Mouse (Mus musculus): Measurements from ENCODE around the gene Atp8b3. TPM values are rescaled to one million over a fixed set of nuclear protein-coding genes. Genes with fewer than 3 reads are reported as not detected.

Atp8b3 gene
- total RNA-seq, 2 experiments from 2014 or later: 0.21 TPM

GRCm38 (mm10) chr10:80526172-80526571, 12.8 kb downstream of the Atp8b3 start:
- DNase-seq (ENCODE audit: low spot score in 2 of 2): no peak

GRCm38 (mm10) chr10:80523299-80523698, 15.6 kb downstream of the Atp8b3 start:
- no peak for DNase-seq (ENCODE audit: low spot score in 2 of 2)

- DNase-seq (ENCODE audit: low spot score in 2 of 2): no peak
These were observed 19.6 kb downstream of the Atp8b3 start for GRCm38 (mm10) chr10:80519287-80519686.

GRCm38 (mm10) chr10:80513739-80514138, 25.2 kb downstream of the Atp8b3 start:
- DNase-seq (ENCODE audit: low spot score in 2 of 2): no peak

GRCm38 (mm10) chr10:80510273-80510660, 28.7 kb downstream of the Atp8b3 start:
- DNase-seq (ENCODE audit: low spot score in 2 of 2): no peak

GRCm38 (mm10) chr10:80509412-80510272, 29.3 kb downstream of the Atp8b3 start:
- peak; percentile 73 to 77 for DNase-seq (ENCODE audit: low spot score in 2 of 2)

- DNase-seq (ENCODE audit: low spot score in 2 of 2): peak; percentile 46 to 50
These were observed 32.7 kb downstream of the Atp8b3 start for GRCm38 (mm10) chr10:80506222-80506621.

GRCm38 (mm10) chr10:80504724-80505123, 34.2 kb downstream of the Atp8b3 start:
- DNase-seq (ENCODE audit: low spot score in 2 of 2): peak in 1 of 2 experiments; percentile 23

GRCm38 (mm10) chr10:80503599-80504220, 35.2 kb downstream of the Atp8b3 start:
- DNase-seq (ENCODE audit: low spot score in 2 of 2): no peak

GRCm38 (mm10) chr10:80502819-80503314, 36.1 kb downstream of the Atp8b3 start:
- no peak for DNase-seq (ENCODE audit: low spot score in 2 of 2)

GRCm38 (mm10) chr10:80502291-80502690, 36.6 kb downstream of the Atp8b3 start:
- no peak for DNase-seq (ENCODE audit: low spot score in 2 of 2)

GRCm38 (mm10) chr10:80496421-80496820, 42.5 kb downstream of the Atp8b3 start:
- no peak for DNase-seq (ENCODE audit: low spot score in 2 of 2)

- DNase-seq (ENCODE audit: low spot score in 2 of 2): no peak
These were observed 43.0 kb downstream of the Atp8b3 start for GRCm38 (mm10) chr10:80495901-80496300.

GRCm38 (mm10) chr10:80494732-80495131, 44.2 kb downstream of the Atp8b3 start, which contains the start of gene Onecut3:
Gene Onecut3, plus strand, starts transcription at chr10:80494835.
- no peak for DNase-seq (ENCODE audit: low spot score in 2 of 2)

- DNase-seq (ENCODE audit: low spot score in 2 of 2): no peak
These were observed 48.9 kb downstream of the Atp8b3 start for GRCm38 (mm10) chr10:80490051-80490450.

- DNase-seq (ENCODE audit: low spot score in 2 of 2): no peak
These were observed 52.0 kb downstream of the Atp8b3 start for GRCm38 (mm10) chr10:80486862-80487379.

- DNase-seq (ENCODE audit: low spot score in 2 of 2): no peak
These were observed 57.9 kb downstream of the Atp8b3 start for GRCm38 (mm10) chr10:80481002-80481401.

- DNase-seq (ENCODE audit: low spot score in 2 of 2): no peak
These were observed 60.4 kb downstream of the Atp8b3 start for GRCm38 (mm10) chr10:80478531-80478930.

- peak; percentile 84 to 87 for DNase-seq (ENCODE audit: low spot score in 2 of 2)
These were observed 63.5 kb downstream of the Atp8b3 start for GRCm38 (mm10) chr10:80475290-80475959.
